Mouse (Mus musculus) stomach, postnatal 0 days (tissue): ENCODE results near the gene Cdhr5. TPM values are rescaled to one million over a fixed set of nuclear protein-coding genes. Genes with fewer than 3 reads are reported as not detected.

Source experiments
- ATAC-seq: fragments of 200-750 bp; cut with Nextera tagmentation; 2 replicates; pipeline ENCODE4 v1.8.0; 2017; ENCODE audit not compliant: low FRiP score, low TSS enrichment
- DNase-seq: peaks from one replicate; pipeline ENCODE4 v3.0.0-alpha.2; 2016; ENCODE audit warnings: low spot score
- H3K27ac ChIP-seq: fragments of 300-500 bp; sonication (generic); replicated peaks from 2 replicates; pipeline ENCODE4 v1.5.1; 2014; ENCODE audit warnings: mild to moderate bottlenecking, control low read depth
- H3K27me3 ChIP-seq: fragments of 300-500 bp; sonication (generic); 2 replicates; pipeline ENCODE4 v1.6.1; 2014; ENCODE audit warnings: low read length; ENCODE audit not compliant: control insufficient read depth, insufficient read depth
- H3K36me3 ChIP-seq: fragments of 300-500 bp; sonication (generic); 2 replicates; pipeline ENCODE4 v1.6.1; 2014; ENCODE audit warnings: low read length, mixed read lengths; ENCODE audit not compliant: control insufficient read depth, insufficient read depth
- H3K4me1 ChIP-seq: fragments of 300-500 bp; sonication (generic); replicated peaks from 2 replicates; pipeline ENCODE4 v1.6.1; 2014; ENCODE audit warnings: antibody characterized with exemption; ENCODE audit not compliant: control insufficient read depth, insufficient read depth
- H3K4me2 ChIP-seq: fragments of 300-500 bp; sonication (generic); replicated peaks from 2 replicates; pipeline ENCODE4 v1.6.1; 2014; ENCODE audit warnings: low read depth, mild to moderate bottlenecking, control low read depth, moderate library complexity
- H3K4me3 ChIP-seq: fragments of 300-500 bp; sonication (generic); 2 replicates; pipeline ENCODE4 v1.5.1; 2014; ENCODE audit warnings: low read depth, low read length, control low read depth
- H3K9ac ChIP-seq: fragments of 300-500 bp; sonication (generic); 2 replicates; pipeline ENCODE4 v1.6.1; 2014; ENCODE audit warnings: mild to moderate bottlenecking, low read length, control low read depth, mixed read lengths
- H3K9me3 ChIP-seq: fragments of 300-500 bp; sonication (generic); 2 replicates; pipeline ENCODE4 v1.6.1; 2016; ENCODE audit warnings: low read length; ENCODE audit not compliant: control insufficient read depth
- CTCF ChIP-seq: IDR thresholded peaks from 2 replicates; pipeline ENCODE4 v1.5.1; 2016; ENCODE audit warnings: antibody characterized with exemption, low read depth, mild to moderate bottlenecking, moderate library complexity
- EP300 ChIP-seq: optimal IDR thresholded peaks from 2 replicates; pipeline ENCODE3; 2016; ENCODE audit warnings: antibody characterized with exemption
- WGBS: fragments of 180-500 bp; shearing (Covaris S2); extraction: QIAGEN DNeasy Blood & Tissue Kit; methylation state at CpG from one replicate; pipeline ENCODE4 v1.1.7; 2014; 5-methylcytosine and 5-hydroxymethylcytosine counted together
- polyA plus RNA-seq: library from polyadenylated mRNA; unstranded; fragments of >200 nt; fragmentation: Nextera tagmentation; extraction: Ambion mirVana; gene quantifications from 2 replicates; pipeline ENCODE4 v1.2.1, GENCODE M21; 2015

The Cdhr5 gene
- polyA plus RNA-seq, 1 experiment from 2014 or later = 2.0 TPM

DNA sequence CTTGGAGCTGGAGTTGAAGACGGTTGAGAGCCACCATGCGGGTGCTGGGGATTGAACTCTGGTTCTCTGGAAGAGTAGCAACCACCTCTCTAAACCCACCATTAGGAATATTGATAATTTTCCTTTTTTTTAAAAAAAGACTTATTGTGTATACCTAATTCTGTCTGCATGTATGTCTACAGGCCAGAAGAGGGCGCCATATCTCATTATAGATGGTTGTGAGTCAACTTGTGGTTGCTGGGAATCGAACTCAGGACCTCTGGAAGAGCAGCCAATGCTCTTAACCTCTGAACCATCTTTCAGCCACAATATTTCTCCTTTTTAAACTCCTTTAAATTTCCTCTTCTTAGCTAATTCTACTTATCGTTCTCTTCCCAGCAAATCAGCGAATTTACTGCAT, 50.1 kb downstream of the Cdhr5 start:
- ATAC-seq (no peak), DNase-seq (no peak)
- no peak overlapping the region for H3K27ac ChIP-seq
- H3K9ac ChIP-seq = no peak overlapping the region
- H3K9me3 ChIP-seq = no peaks in the 10 kb centered on the region
- no peaks in the 10 kb centered on the region for H3K27me3 ChIP-seq
- 87% methylated on average over 6 of the region's 6 CpGs for WGBS
- H3K4me2 ChIP-seq = no peak overlapping the region
- no peak overlapping the region for H3K4me3 ChIP-seq
- no peaks in the 10 kb centered on the region for H3K36me3 ChIP-seq
- TF ChIP-seq CTCF (peak; percentile 20; the same call in 1 of the 2 replicates), EP300 (no peak)
- H3K4me1 ChIP-seq = peaks cover 12% of the 10 kb centered on the region

DNA sequence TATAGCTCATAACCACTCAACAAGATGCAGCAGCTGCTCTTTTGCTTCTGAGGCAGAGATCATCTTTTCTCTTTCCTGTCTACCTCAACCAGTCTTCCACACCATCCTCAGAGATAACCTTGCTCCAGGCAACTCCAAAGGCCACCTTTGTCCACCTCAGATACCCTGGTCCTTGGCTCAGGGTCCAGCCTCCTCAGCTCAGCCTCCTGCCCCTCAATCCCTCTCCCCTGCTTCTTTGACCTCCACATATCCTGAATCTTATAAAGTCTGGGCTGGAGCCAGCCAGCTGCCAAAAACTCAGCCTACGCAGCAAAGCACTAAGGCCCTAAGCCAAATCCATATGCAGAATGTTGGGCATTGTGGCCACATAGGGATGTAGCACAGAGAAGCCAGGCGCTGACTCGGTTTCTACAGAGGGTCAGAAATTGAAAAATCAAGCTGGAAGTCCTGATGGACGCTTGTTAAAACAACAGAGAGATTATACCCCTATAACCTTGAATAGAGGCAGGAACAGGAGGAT, 53.8 kb downstream of the Cdhr5 start:
- DNase-seq = no peak
- H3K4me2 ChIP-seq = no peak overlapping the region

GRCm38 (mm10) chr7:141222126-141222467, 54.5 kb downstream of the Cdhr5 start:
- peak overlapping the region; percentile 81 for H3K27ac ChIP-seq
- no peak for DNase-seq
- peaks cover 15% of the 10 kb centered on the region for H3K4me1 ChIP-seq
- H3K27me3 ChIP-seq = no peaks in the 10 kb centered on the region
- no peak for ATAC-seq
- TF ChIP-seq EP300 (no peak), CTCF (no peak)
- H3K9me3 ChIP-seq = no peaks in the 10 kb centered on the region
- peak overlapping the region; percentile 98 for H3K4me2 ChIP-seq
- H3K9ac ChIP-seq = peak overlapping the region; percentile 45
- peak overlapping the region; percentile 65 for H3K4me3 ChIP-seq
- 10% methylated on average over 8 of the region's 8 CpGs for WGBS
- no peaks in the 10 kb centered on the region for H3K36me3 ChIP-seq

More for the DNA sequence above, 53.8 kb downstream of the Cdhr5 start:
- WGBS = 76% methylated on average over 4 of the region's 4 CpGs
- ATAC-seq = no peak
- no peaks in the 10 kb centered on the region for H3K27me3 ChIP-seq
- TF ChIP-seq EP300 (no peak), CTCF (no peak)
- H3K36me3 ChIP-seq = no peaks in the 10 kb centered on the region
- peaks cover 15% of the 10 kb centered on the region for H3K4me1 ChIP-seq
- peak overlapping the region; percentile 81 for H3K27ac ChIP-seq
- H3K9me3 ChIP-seq = no peaks in the 10 kb centered on the region
- no peak overlapping the region for H3K4me3 ChIP-seq
- peak overlapping the region; percentile 45; the same call in 1 of the 2 replicates for H3K9ac ChIP-seq

DNA sequence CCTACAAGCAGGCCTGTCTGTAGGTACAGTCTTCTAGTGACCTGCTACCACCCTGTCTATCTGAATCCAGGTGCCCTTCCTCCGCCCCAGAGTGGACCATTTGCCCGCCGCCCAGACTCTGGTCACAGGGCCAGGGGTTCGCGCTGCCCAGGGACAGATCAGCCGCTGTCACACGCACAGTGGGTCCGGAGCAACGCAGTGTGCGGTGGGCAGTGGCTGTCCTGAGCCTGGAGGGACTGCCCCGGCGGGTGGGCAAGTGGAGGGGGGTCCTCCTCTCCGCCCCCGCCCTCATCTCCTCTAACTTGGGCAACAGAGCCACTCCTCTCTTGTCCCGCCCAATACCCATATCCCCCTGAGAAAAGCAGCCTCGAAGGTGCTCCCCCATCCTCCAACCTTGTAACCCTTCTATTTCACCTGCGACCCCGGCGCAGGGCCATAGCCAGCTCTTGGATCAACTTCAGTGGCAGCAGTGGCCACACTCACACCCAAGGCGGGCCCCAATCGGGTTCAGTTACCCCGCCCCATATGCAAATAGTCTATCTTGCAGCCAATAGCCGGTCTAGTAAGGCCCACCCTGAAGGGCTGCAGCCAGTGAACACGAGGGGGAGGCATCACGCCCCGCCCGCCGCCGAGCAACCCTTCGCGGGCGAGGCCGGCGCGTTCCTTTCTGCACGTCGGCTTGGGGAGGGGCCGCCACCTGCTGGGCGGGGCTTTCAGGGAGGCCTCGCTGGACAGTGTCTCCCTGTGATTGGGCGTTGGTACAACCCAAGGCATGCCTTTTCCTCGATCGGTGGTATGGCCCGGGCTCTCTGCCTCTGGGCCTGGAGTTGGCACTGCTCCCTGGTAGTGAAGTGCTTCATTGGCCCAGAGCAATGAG, 55.1 kb downstream of the Cdhr5 start:
- 3% methylated on average over 44 of the region's 44 CpGs for WGBS
- Histone ChIP-seq H3K9me3 (no peaks in the 10 kb centered on the region), H3K27ac (peak overlapping the region; percentile 86), H3K9ac (peak overlapping the region; percentile 76), H3K4me1 (peaks cover 15% of the 10 kb centered on the region), H3K36me3 (no peaks in the 10 kb centered on the region), H3K27me3 (no peaks in the 10 kb centered on the region), H3K4me3 (peak overlapping the region; percentile 65), H3K4me2 (peak overlapping the region; percentile 98)
- peak; percentile 95 for ATAC-seq
- TF ChIP-seq CTCF (peak; percentile 61), EP300 (no peak)
- peak; percentile 100 for DNase-seq

GRCm38 (mm10) chr7:141220377-141220776, 56.2 kb downstream of the Cdhr5 start:
- H3K4me1 ChIP-seq = peaks cover 15% of the 10 kb centered on the region
- H3K9ac ChIP-seq = peak overlapping the region; percentile 18
- ATAC-seq (no peak), DNase-seq (no peak)
- peak overlapping the region; percentile 98 for H3K4me2 ChIP-seq
- peak overlapping the region; percentile 86 for H3K27ac ChIP-seq
- H3K27me3 ChIP-seq = no peaks in the 10 kb centered on the region
- H3K4me3 ChIP-seq = no peak overlapping the region; the same call in 1 of the 2 replicates
- H3K9me3 ChIP-seq = no peaks in the 10 kb centered on the region
- no peaks in the 10 kb centered on the region for H3K36me3 ChIP-seq
- 51% methylated on average over 1 of the region's 1 CpGs for WGBS
- TF ChIP-seq EP300 (no peak), CTCF (no peak)
